Comparison of ENCODE assay signal across 14 mouse cellular contexts in genomic region chr12:38962302-38962701, GRCm38 (mm10).
"Had no signal": no experiment of that assay in that cellular context is flagged by ENCODE, and none has a peak within 500 bp of the region (broad histone marks: within the 10 kb centered on the region; RNA-seq: fewer than 3 reads in every experiment).

No protein-coding gene starts in this region.

- H3K36me3 ChIP-seq: midbrain, embryonic 10.5 days; midbrain, embryonic 12.5 days; midbrain, embryonic 15.5 days; neural tube, embryonic 12.5 days had no signal

- DNase-seq: lung, adult 18-20 months; lung, embryonic 14.5 days; lung, postnatal 10 days; lung, postnatal 4 days; retina, postnatal 1 day; right cerebral cortex, adult 18-20 months; right cerebral cortex, postnatal 14 days; thymus, adult 18-20 months; thymus, postnatal 14 days; thymus, postnatal 36 days had no signal

- H3K4me1 ChIP-seq: midbrain, embryonic 10.5 days; midbrain, embryonic 12.5 days; midbrain, embryonic 15.5 days; neural tube, embryonic 12.5 days had no signal

- H3K4me3 ChIP-seq: midbrain, embryonic 10.5 days; midbrain, embryonic 12.5 days; midbrain, embryonic 15.5 days; neural tube, embryonic 12.5 days had no signal

- H3K9me3 ChIP-seq: midbrain, embryonic 10.5 days; midbrain, embryonic 12.5 days; midbrain, embryonic 15.5 days; neural tube, embryonic 12.5 days had no signal

- H3K9ac ChIP-seq: lung, embryonic 14.5 days; midbrain, embryonic 12.5 days; midbrain, embryonic 15.5 days; neural tube, embryonic 12.5 days had no signal

- ATAC-seq: midbrain, embryonic 15.5 days had no signal

- H3K27ac ChIP-seq: midbrain, embryonic 10.5 days; midbrain, embryonic 12.5 days; midbrain, embryonic 15.5 days; neural tube, embryonic 12.5 days had no signal

- H3K27me3 ChIP-seq: midbrain, embryonic 12.5 days; midbrain, embryonic 15.5 days; neural tube, embryonic 12.5 days had no signal

- H3K4me2 ChIP-seq: lung, embryonic 14.5 days; midbrain, embryonic 12.5 days; midbrain, embryonic 15.5 days; neural tube, embryonic 12.5 days had no signal
